Mouse (Mus musculus): Measurements from ENCODE around the gene Tmub1. TPM values are rescaled to one million over a fixed set of nuclear protein-coding genes. Genes with fewer than 3 reads are reported as not detected.

Gene Tmub1
- 10 to 100 TPM in 1 of 2 experiments, 1 to 10 TPM in 1; 9.2 to 10.9 TPM for total RNA-seq (2021)
- long read RNA-seq, experiment 1, transcript Tmub1-201 (3 exons, 1,333 nt) = major isoform, 28 of 28 reads
- long read RNA-seq, experiment 1, partial matches to known transcripts = 0 of 28 reads
- long read RNA-seq, experiment 1, other reads (novel, unspliced or antisense) = 0 of 28 reads
- long read RNA-seq, experiment 2, transcript Tmub1-201 (3 exons, 1,333 nt) = major isoform, 29 of 32 reads
- long read RNA-seq, experiment 2, partial matches to known transcripts = 2 of 32 reads
- long read RNA-seq, experiment 2, other reads (novel, unspliced or antisense) = 1 of 32 reads

- intact Hi-C loops (cut with DNase I) = no loop called here
- DNase-seq = peak; percentile 77 to 83
Observed at GRCm38 (mm10) chr5:24447624-24448298, at the start of gene Tmub1. Tmub1 (minus strand) TSS chr5:24447854.

DNA sequence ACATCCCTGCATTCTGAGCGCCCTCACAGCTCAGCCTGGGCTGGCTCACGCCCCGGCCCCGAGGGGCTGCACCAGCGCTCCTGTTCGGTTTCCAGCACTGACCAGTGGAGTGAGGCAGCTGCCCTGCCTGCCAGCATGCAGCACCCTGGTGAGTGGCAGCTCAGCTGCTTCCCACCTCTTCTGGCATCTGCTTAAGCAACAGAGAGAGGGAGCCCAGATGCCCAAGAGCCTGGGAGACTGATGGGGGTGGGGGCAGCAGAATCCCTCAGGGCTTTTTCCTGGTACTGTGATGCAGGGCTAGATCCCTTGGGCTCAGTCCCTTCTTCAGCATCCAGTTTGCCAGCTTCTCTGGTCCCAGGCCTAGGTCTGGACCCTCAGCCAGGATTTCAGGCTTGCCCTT is 49.1 kb upstream of the Tmub1 start:
- intact Hi-C loops (cut with DNase I) = no loop called here
- no peak for DNase-seq

DNA sequence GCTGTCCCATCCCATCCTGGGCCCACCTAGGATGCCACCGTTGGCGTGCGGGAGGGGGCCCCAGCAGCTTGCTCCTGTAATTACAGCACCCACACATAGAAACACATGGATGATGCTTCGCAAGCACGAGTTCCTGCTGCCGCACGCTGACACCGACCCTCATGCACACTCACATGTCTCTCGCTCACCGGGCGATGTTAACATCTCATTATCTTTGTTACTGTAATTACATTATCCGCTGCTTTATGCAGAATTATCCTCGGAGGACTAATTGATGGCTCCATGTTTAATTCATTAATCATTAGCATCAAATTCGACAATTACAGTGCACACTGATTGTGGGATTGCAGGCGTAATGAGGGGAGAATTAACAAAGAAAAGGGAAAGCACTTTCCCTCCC is 47.4 kb upstream of the Tmub1 start:
- intact Hi-C loops (cut with DNase I) = no loop called here
- DNase-seq = no peak

DNA sequence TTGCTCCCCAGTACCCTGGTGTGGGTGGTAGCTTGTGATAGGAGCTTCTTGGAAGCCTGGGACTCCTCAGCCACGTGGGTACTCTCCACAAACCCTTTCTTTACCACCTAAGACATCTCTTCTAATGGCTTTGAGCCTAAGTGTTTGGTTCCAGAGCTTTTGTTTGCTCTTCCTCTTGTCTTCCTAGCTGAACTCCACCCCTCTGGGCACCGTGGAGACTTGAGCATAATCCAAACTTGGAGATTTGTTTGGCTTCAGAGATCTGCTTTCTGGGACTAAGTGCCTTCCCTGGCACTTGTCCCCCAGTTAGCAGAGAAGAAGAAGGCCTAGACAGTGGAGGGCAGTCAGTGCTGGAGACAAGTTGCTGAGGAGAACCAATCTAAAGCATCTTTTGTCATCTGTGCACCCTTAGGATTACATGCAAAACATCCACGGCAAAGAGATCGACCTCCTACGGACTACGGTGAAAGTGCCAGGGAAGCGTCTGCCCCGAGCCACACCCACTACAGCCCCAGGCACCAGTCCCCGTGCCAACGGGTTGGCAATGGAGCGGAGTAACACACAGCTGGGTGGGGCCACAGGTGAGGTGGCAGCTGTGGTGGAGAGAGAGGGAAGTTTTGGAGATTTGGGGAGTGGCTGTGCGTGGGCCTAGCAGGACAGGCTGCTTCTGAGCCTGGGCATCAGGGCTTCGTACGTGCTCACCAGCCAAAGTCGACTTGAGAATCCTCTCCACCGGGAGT is 45.1 kb upstream of the Tmub1 start:
- no peak for DNase-seq
- intact Hi-C loops (cut with DNase I) = no loop called here

- intact Hi-C loops (cut with DNase I) = no loop called here
Observed at GRCm38 (mm10) chr5:24490413-24490920, 42.8 kb upstream of the Tmub1 start.

GRCm38 (mm10) chr5:24486738-24487137 is 39.1 kb upstream of the Tmub1 start:
- intact Hi-C loops (cut with DNase I) = loop anchor here (2.0 to 10.0 kb wide), 2 partner anchors 42 to 168 kb away; no protein-coding TSS in a partner anchor
- DNase-seq = no peak

More at GRCm38 (mm10) chr5:24490413-24490920, 42.8 kb upstream of the Tmub1 start:
- no peak for DNase-seq

DNA sequence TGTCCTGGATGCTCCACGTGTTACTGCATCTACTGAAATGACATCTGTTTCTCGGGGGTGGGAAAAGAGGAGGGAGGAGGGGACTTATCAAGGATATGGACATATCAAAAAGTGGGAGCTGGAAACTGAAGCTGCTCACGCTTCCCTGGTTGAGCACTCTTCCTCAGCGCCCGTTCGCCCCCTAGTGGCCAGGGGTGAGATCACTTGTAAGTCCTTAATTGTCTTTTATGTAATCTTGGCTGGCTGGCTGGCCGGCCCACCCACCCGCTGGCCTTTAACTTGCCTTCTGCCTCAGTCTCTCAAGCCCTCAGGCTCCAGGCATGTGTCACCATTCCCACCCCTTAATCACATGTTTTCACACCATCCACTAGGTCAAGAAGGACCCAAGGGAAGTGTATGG is 38.4 kb upstream of the Tmub1 start:
- peak; percentile 90 to 94 for DNase-seq
- intact Hi-C loops (cut with DNase I) = loop anchor here (2.0 to 10.0 kb wide), 2 partner anchors 43 to 169 kb away; no protein-coding TSS in a partner anchor

GRCm38 (mm10) chr5:24484963-24485362 is 37.3 kb upstream of the Tmub1 start:
- no peak for DNase-seq
- intact Hi-C loops (cut with DNase I) = loop anchor here (10.0 kb wide), 1 partner anchor 170 kb away; no protein-coding TSS in a partner anchor

DNA sequence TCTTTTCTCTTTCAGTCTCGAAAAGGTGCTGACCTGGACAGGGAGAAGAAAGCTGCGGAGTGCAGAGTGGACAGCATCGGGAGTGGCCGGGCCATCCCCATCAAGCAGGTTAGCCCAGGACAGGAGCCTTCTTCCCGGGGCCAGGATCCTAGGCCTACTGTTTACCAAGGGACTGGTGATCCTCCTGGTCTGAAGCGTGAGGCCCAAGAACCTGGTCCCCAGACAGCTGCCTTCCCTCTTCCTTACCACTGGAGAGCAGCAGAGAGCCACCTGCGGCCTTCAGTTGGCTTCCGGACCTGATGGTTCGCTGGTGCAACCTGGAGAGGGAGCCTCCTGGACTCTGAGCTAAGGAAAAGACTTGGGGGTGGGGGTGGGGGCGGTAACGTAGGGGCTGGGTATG is 35.7 kb upstream of the Tmub1 start:
- intact Hi-C loops (cut with DNase I) = loop anchor here (10.0 kb wide), 1 partner anchor 171 kb away; no protein-coding TSS in a partner anchor
- DNase-seq = peak; percentile 54 to 71

DNA sequence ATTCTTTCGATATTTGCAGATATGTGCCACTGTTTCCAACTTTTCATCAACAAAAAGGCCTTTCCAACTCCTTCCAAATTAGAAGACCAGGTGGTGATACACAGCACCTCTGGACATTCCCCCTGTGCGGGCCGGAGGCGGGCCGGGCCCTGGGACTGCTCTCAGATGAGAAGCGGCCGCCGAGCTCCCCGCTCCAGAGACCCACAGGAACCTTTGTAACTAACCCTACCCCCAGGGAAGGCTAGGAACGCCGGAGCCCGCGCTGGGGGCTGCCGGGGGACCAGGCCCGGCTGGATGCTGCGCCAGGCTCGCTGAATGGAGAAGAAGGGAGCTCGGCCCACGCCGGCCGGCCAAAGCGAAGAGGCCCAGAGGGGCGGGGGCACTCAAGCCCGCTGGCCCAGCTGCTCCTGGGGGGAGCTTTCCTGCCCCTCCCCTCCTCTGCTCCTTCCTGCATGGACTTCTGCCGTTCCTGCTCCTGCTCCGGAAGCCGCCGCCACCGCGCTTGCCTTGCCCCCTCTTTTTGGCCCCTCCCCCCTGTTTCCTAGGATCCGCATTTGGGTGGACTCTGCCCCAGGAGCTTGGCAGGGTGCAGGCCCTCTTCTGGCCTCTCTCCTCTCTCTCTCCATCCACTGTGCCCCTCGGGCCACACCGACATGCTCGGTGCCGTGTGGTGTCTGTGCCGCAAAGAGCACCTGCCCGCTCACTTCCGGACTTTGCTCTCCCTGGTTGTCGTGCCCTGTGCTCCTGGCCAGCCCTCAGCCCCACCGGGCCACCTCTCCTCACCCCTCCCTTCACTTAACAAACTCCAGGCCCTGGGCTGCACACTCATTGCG is 34.8 kb upstream of the Tmub1 start:
- no peak for DNase-seq
- intact Hi-C loops (cut with DNase I) = loop anchor here (10.0 kb wide), 1 partner anchor 172 kb away; no protein-coding TSS in a partner anchor

GRCm38 (mm10) chr5:24481647-24482046 is 34.0 kb upstream of the Tmub1 start:
- peak; percentile 67 to 75 for DNase-seq
- intact Hi-C loops (cut with DNase I) = loop anchor here (10.0 kb wide), 1 partner anchor 173 kb away; no protein-coding TSS in a partner anchor

DNA sequence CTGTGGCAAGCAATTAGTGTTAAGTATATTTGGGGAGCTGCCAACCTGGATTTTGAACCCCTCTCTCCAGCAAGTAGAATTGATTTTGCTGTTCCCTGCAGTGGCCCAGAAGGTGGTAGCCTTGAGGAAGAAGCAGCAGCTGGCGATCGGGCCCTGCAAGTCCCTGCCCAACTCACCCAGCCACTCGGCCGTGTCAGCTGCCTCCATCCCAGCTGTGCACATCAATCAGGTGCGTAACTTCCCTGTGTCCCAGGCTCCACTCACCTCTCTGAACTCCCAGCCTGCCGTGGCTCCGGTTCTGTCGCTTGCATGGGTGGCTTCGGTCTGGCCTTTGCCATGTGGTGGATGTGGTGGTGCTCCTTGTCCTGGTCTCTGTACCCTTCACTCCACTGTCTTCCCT is 30.3 kb upstream of the Tmub1 start:
- intact Hi-C loops (cut with DNase I) = no loop called here

GRCm38 (mm10) chr5:24475476-24476241 is 28.0 kb upstream of the Tmub1 start:
- intact Hi-C loops (cut with DNase I) = no loop called here
- peak in 1 of 2 experiments; percentile 28 for DNase-seq

More for the DNA sequence above, 30.3 kb upstream of the Tmub1 start:
- no peak for DNase-seq

DNA sequence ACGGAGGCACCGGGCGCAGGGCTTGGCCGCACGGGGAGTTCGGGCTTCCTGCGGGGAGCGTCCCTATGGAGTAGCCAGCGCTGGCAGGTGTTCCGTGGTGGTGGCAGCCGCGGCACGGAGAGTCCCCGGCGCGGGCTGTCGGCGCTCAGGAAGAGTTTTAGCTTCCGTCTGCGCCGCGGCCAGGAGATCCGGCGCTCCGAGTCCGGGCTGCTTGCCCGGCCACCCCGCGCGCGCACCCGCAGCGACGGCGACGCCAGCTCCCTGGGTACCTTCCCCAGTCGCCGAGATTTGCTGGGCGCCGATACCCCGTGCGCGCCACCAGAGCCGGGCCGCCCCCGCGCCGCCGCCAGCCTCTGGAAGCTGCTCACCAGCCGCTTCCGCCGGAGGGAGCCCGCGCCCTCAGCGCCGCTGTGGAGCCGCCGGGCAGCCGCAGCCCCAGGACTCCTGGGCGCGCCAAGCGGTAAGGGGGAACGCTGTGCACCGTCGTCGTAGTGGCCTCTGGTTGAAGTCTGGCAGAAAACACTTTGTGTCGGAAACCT is 27.1 kb upstream of the Tmub1 start:
- peak; percentile 69 to 72 for DNase-seq

DNA sequence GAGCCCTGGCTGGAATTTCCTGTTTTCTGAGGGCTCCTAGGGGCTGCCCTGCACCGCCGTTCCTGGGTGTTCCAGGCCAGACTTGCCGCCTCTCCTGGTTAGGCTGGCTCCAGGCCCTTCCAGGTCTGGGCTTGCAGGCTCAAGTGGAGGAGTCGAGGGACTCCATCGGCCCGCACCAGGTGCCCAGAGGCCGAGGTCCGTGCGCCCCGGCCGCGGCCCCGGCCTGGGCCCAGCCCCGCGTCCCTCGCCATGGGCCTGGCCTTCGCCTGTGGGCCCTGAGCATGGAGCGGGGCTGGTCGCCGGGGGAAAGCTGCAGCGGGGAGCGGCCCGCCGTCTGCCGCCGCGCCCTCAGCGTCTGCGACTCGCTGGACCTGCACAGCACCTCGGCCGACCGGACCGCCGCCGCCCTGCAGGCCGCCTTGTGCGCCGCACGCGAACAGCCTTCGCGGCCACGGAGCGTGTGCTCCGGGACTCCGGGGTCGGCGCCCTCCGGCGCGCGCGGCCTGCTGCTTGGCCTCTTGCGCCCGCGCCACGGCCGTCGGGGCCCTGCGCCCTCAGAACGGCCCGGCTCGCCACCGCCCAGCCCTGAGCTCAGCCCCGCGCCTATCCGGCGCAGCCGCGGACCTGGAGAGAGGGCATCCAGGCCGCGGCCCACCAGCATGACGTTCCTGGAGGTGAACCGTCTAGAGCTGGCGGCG is 26.5 kb upstream of the Tmub1 start:
- intact Hi-C loops (cut with DNase I) = loop anchor here (5.0 kb wide), 1 partner anchor 212 kb away; no protein-coding TSS in a partner anchor
- DNase-seq = peak in 1 of 2 experiments; percentile 21

More for the DNA sequence above, 27.1 kb upstream of the Tmub1 start:
- intact Hi-C loops (cut with DNase I) = loop anchor here (5.0 kb wide), 1 partner anchor 212 kb away; no protein-coding TSS in a partner anchor

- intact Hi-C loops (cut with DNase I) = loop anchor here (5.0 kb wide), 1 partner anchor 211 kb away; no protein-coding TSS in a partner anchor
- no peak for DNase-seq
Observed at GRCm38 (mm10) chr5:24472884-24473619, 25.4 kb upstream of the Tmub1 start.

DNA sequence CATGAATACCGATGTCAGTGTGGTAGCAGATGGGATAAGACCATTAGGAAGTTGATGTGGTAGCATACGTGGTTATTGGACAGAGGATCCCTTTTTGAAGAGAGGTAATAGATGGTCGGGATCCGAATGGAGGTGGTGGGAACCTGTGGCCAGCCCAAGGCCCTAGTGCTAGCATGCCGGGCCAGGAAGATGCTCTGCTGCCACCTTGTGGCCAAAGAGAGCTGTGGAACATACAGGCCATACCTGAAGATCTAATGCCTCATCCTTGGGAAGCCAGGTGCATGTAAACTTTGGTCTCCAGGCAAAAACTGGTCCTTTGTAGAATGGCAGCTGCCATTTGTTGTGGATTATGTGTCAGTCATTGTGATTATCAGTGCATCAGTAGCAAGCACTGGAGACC is 22.9 kb upstream of the Tmub1 start:
- intact Hi-C loops (cut with DNase I) = loop anchor here (2.0 to 5.0 kb wide), 4 partner anchors 46 to 208 kb away; no protein-coding TSS in a partner anchor
- peak; percentile 82 to 89 for DNase-seq
